Mouse (Mus musculus): ENCODE results near the gene Ids. TPM values are rescaled to one million over a fixed set of nuclear protein-coding genes. Genes with fewer than 3 reads are reported as not detected.

Gene Ids
- polyA plus RNA-seq, 1 experiment from 2014 or later: 4.9 TPM

- ATAC-seq (ENCODE audit: low read depth): no peak
- H3K4me2 ChIP-seq (ENCODE audit: low read depth, low read length): peak overlapping the region; percentile 49
- WGBS: 61% methylated on average over 5 of the region's 5 CpGs
Observed at GRCm38 (mm10) chrX:70363446-70363845, 1.4 kb downstream of the Ids start.

GRCm38 (mm10) chrX:70362985-70363384 lies 1.9 kb downstream of the Ids start:
- Histone ChIP-seq H3K27me3 (replicated peaks; ENCODE audit: control insufficient read depth, insufficient read depth, low read length) (no peaks in the 10 kb centered on the region), H3K36me3 (ENCODE audit: control insufficient read depth, insufficient read depth, low read length) (peaks cover 9% of the 10 kb centered on the region; the same call in 1 of the 2 replicates), H3K4me3 (ENCODE audit: low read depth, low read length) (no peak overlapping the region), H3K4me1 (ENCODE audit: control insufficient read depth, insufficient read depth, low read length) (no peaks in the 10 kb centered on the region; the same call in 1 of the 2 replicates), H3K9me3 (ENCODE audit: control insufficient read depth, low read length) (no peaks in the 10 kb centered on the region), H3K9ac (ENCODE audit: low read depth, low read length) (no peak overlapping the region), H3K27ac (replicated peaks; ENCODE audit: low read depth, low read length) (no peak overlapping the region), H3K4me2 (ENCODE audit: low read depth, low read length) (no peak overlapping the region)
- DNase-seq (ENCODE audit: low spot score) (no peak), ATAC-seq (ENCODE audit: low read depth) (no peak)
- WGBS: 86% methylated on average over 7 of the region's 7 CpGs

More at GRCm38 (mm10) chrX:70363446-70363845, 1.4 kb downstream of the Ids start:
- no peak overlapping the region for H3K27ac ChIP-seq (replicated peaks; ENCODE audit: low read depth, low read length)
- 0 out of 2 replicates have a peak overlapping the region, but pooled peaks have one; percentile 3 for H3K9ac ChIP-seq (ENCODE audit: low read depth, low read length)
- H3K9me3 ChIP-seq (ENCODE audit: control insufficient read depth, low read length): no peaks in the 10 kb centered on the region
- no peak for DNase-seq (ENCODE audit: low spot score)
- no peaks in the 10 kb centered on the region; the same call in 1 of the 2 replicates for H3K4me1 ChIP-seq (ENCODE audit: control insufficient read depth, insufficient read depth, low read length)
- no peak overlapping the region for H3K4me3 ChIP-seq (ENCODE audit: low read depth, low read length)
- H3K36me3 ChIP-seq (ENCODE audit: control insufficient read depth, insufficient read depth, low read length): peaks cover 9% of the 10 kb centered on the region; the same call in 1 of the 2 replicates
- H3K27me3 ChIP-seq (replicated peaks; ENCODE audit: control insufficient read depth, insufficient read depth, low read length): no peaks in the 10 kb centered on the region

- ATAC-seq (ENCODE audit: low read depth) (peak; percentile 33; the same call in 1 of the 2 replicates), DNase-seq (ENCODE audit: low spot score) (peak; percentile 47)
- Histone ChIP-seq H3K27ac (replicated peaks; ENCODE audit: low read depth, low read length) (no peak overlapping the region), H3K4me2 (ENCODE audit: low read depth, low read length) (no peak overlapping the region), H3K4me3 (ENCODE audit: low read depth, low read length) (no peak overlapping the region), H3K9me3 (ENCODE audit: control insufficient read depth, low read length) (no peaks in the 10 kb centered on the region), H3K9ac (ENCODE audit: low read depth, low read length) (no peak overlapping the region), H3K4me1 (ENCODE audit: control insufficient read depth, insufficient read depth, low read length) (no peaks in the 10 kb centered on the region), H3K36me3 (ENCODE audit: control insufficient read depth, insufficient read depth, low read length) (no peaks in the 10 kb centered on the region), H3K27me3 (replicated peaks; ENCODE audit: control insufficient read depth, insufficient read depth, low read length) (no peaks in the 10 kb centered on the region; the same call in 1 of the 2 replicates)
- 30% methylated on average over 6 of the region's 6 CpGs for WGBS
Observed at GRCm38 (mm10) chrX:70330202-70330843, 34.6 kb downstream of the Ids start.

GRCm38 (mm10) chrX:70328530-70329143 lies 36.2 kb downstream of the Ids start:
- 53% methylated on average over 2 of the region's 2 CpGs for WGBS
- Histone ChIP-seq H3K27me3 (replicated peaks; ENCODE audit: control insufficient read depth, insufficient read depth, low read length) (no peaks in the 10 kb centered on the region), H3K27ac (replicated peaks; ENCODE audit: low read depth, low read length) (no peak overlapping the region), H3K4me3 (ENCODE audit: low read depth, low read length) (no peak overlapping the region), H3K4me2 (ENCODE audit: low read depth, low read length) (no peak overlapping the region), H3K9me3 (ENCODE audit: control insufficient read depth, low read length) (no peaks in the 10 kb centered on the region), H3K36me3 (ENCODE audit: control insufficient read depth, insufficient read depth, low read length) (no peaks in the 10 kb centered on the region), H3K9ac (ENCODE audit: low read depth, low read length) (no peak overlapping the region), H3K4me1 (ENCODE audit: control insufficient read depth, insufficient read depth, low read length) (no peaks in the 10 kb centered on the region)
- ATAC-seq (ENCODE audit: low read depth) (no peak), DNase-seq (ENCODE audit: low spot score) (peak; percentile 8)

GRCm38 (mm10) chrX:70327656-70328055 lies 37.2 kb downstream of the Ids start:
- WGBS: 60% methylated on average over 1 of the region's 1 CpGs
- no peak overlapping the region for H3K4me2 ChIP-seq (ENCODE audit: low read depth, low read length)
- ATAC-seq (ENCODE audit: low read depth) (no peak), DNase-seq (ENCODE audit: low spot score) (no peak)
- H3K9ac ChIP-seq (ENCODE audit: low read depth, low read length): no peak overlapping the region
- H3K9me3 ChIP-seq (ENCODE audit: control insufficient read depth, low read length): no peaks in the 10 kb centered on the region
- H3K36me3 ChIP-seq (ENCODE audit: control insufficient read depth, insufficient read depth, low read length): no peaks in the 10 kb centered on the region
- H3K27me3 ChIP-seq (replicated peaks; ENCODE audit: control insufficient read depth, insufficient read depth, low read length): no peaks in the 10 kb centered on the region
- H3K27ac ChIP-seq (replicated peaks; ENCODE audit: low read depth, low read length): no peak overlapping the region
- no peak overlapping the region for H3K4me3 ChIP-seq (ENCODE audit: low read depth, low read length)
- H3K4me1 ChIP-seq (ENCODE audit: control insufficient read depth, insufficient read depth, low read length): no peaks in the 10 kb centered on the region

DNA sequence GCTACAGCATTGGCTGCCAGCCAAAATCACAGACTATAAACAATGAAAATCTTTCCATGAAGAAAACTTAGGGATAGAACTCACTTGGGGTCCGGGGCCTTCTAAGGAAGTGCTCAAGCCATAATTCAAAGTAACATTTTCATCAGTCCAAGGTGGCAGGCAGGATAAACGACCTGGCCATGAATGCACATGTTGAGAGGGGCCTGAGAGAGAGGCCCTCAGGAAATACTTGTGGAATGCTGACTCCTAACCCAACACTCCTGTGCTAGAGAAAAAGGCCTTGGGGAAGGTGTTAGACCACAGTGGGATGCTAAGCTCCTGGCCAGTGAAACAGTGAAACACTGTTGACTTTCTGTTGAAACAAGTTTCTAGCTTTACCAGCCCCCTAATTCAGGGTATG lies 45.6 kb downstream of the Ids start:
- no peak overlapping the region for H3K4me2 ChIP-seq (ENCODE audit: low read depth, low read length)
- no peak overlapping the region for H3K9ac ChIP-seq (ENCODE audit: low read depth, low read length)
- WGBS: 32% methylated on average over 2 of the region's 2 CpGs
- no peak overlapping the region for H3K4me3 ChIP-seq (ENCODE audit: low read depth, low read length)
- DNase-seq (ENCODE audit: low spot score) (no peak), ATAC-seq (ENCODE audit: low read depth) (no peak)
- H3K9me3 ChIP-seq (ENCODE audit: control insufficient read depth, low read length): no peaks in the 10 kb centered on the region
- no peaks in the 10 kb centered on the region for H3K36me3 ChIP-seq (ENCODE audit: control insufficient read depth, insufficient read depth, low read length)
- H3K4me1 ChIP-seq (ENCODE audit: control insufficient read depth, insufficient read depth, low read length): no peaks in the 10 kb centered on the region
- no peaks in the 10 kb centered on the region; the same call in none of the 2 replicates for H3K27me3 ChIP-seq (replicated peaks; ENCODE audit: control insufficient read depth, insufficient read depth, low read length)
- H3K27ac ChIP-seq (replicated peaks; ENCODE audit: low read depth, low read length): no peak overlapping the region

- ATAC-seq (ENCODE audit: low read depth) (no peak), DNase-seq (ENCODE audit: low spot score) (no peak)
- H3K4me1 ChIP-seq (ENCODE audit: control insufficient read depth, insufficient read depth, low read length): no peaks in the 10 kb centered on the region
- no peaks in the 10 kb centered on the region; the same call in none of the 2 replicates for H3K27me3 ChIP-seq (replicated peaks; ENCODE audit: control insufficient read depth, insufficient read depth, low read length)
- no peak overlapping the region for H3K4me2 ChIP-seq (ENCODE audit: low read depth, low read length)
- no peak overlapping the region for H3K4me3 ChIP-seq (ENCODE audit: low read depth, low read length)
- H3K9me3 ChIP-seq (ENCODE audit: control insufficient read depth, low read length): no peaks in the 10 kb centered on the region
- WGBS: 80% methylated on average over 3 of the region's 3 CpGs
- H3K27ac ChIP-seq (replicated peaks; ENCODE audit: low read depth, low read length): no peak overlapping the region
- H3K9ac ChIP-seq (ENCODE audit: low read depth, low read length): no peak overlapping the region
- no peaks in the 10 kb centered on the region for H3K36me3 ChIP-seq (ENCODE audit: control insufficient read depth, insufficient read depth, low read length)
Observed at GRCm38 (mm10) chrX:70314949-70315641, 49.8 kb downstream of the Ids start.

Measured in embryonic facial prominence, embryonic 14.5 days (tissue).